Mouse (Mus musculus) liver, adult 2 months (tissue): ENCODE data around the gene Ptprg. TPM values are rescaled to one million over a fixed set of nuclear protein-coding genes. Genes with fewer than 3 reads are reported as not detected.

Experiments
- DNase-seq: peaks from one replicate; pipeline ENCODE4 v3.0.0-alpha.2; 2011; ENCODE audit warnings: low read depth, low spot score; ENCODE audit errors: extremely low read depth
- H3K27ac ChIP-seq: fragments of 200-500 bp; replicated peaks from 2 replicates; pipeline ENCODE4 v1.5.1; 2012; ENCODE audit warnings: low read depth, mild to moderate bottlenecking, control low read depth, inconsistent platforms, low read length; ENCODE audit not compliant: insufficient read depth
- H3K27me3 ChIP-seq: fragments of 200-500 bp; 2 replicates; pipeline ENCODE4 v1.6.1; 2012; ENCODE audit warnings: mild to moderate bottlenecking, moderate library complexity, low read length, inconsistent platforms; ENCODE audit not compliant: control insufficient read depth, insufficient read depth
- H3K36me3 ChIP-seq: fragments of 200-500 bp; 2 replicates; pipeline ENCODE4 v1.6.1; 2012; ENCODE audit warnings: low read length, inconsistent platforms; ENCODE audit not compliant: control insufficient read depth, insufficient read depth
- H3K4me1 ChIP-seq: fragments of 200-500 bp; 2 replicates; pipeline ENCODE4 v1.6.1; 2011; ENCODE audit warnings: low read length; ENCODE audit not compliant: control insufficient read depth, insufficient read depth
- H3K4me3 ChIP-seq: fragments of 200-500 bp; 2 replicates; pipeline ENCODE4 v1.5.1; 2011; ENCODE audit warnings: low read depth, mild to moderate bottlenecking, control low read depth, low read length, moderate library complexity; ENCODE audit not compliant: insufficient read depth
- H3K79me2 ChIP-seq: fragments of 200-500 bp; 2 replicates; pipeline ENCODE4 v1.6.1; 2012; ENCODE audit warnings: inconsistent platforms, mild to moderate bottlenecking, low read length, moderate library complexity; ENCODE audit not compliant: control insufficient read depth, insufficient read depth
- H3K9ac ChIP-seq: fragments of 200-500 bp; 2 replicates; pipeline ENCODE4 v1.6.1; 2012; ENCODE audit warnings: low read depth, mild to moderate bottlenecking, control low read depth, inconsistent platforms, low read length
- CTCF ChIP-seq: fragments of 200-500 bp; IDR thresholded peaks from 2 replicates; pipeline ENCODE4 v1.5.1; 2011; ENCODE audit warnings: low read depth, low read length, control low read depth
- POLR2A ChIP-seq: fragments of 200-500 bp; IDR thresholded peaks from 2 replicates; pipeline ENCODE4 v1.6.1; 2011; ENCODE audit warnings: low read length, control low read depth; ENCODE audit not compliant: insufficient read depth; ENCODE audit errors: extremely low read depth
- WGBS: fragments of 180-500 bp; shearing (Covaris S2); methylation state at CpG from one replicate; pipeline ENCODE4 v1.1.7; 2018; 5-methylcytosine and 5-hydroxymethylcytosine counted together
- polyA plus RNA-seq: library from polyadenylated mRNA; depleted of rRNA; stranded (reverse); fragments of >200 nt; gene quantifications from 2 replicates; pipeline ENCODE4 v1.2.3, GENCODE M21; 2012
- total RNA-seq: library from RNA; depleted of rRNA; stranded (reverse); fragments of >200 nt; gene quantifications from 2 replicates; pipeline ENCODE4 v1.2.3, GENCODE M21; 2014

Gene Ptprg
- total and polyA plus RNA-seq, 2 experiments, result 17.4 to 19.9 TPM

DNA sequence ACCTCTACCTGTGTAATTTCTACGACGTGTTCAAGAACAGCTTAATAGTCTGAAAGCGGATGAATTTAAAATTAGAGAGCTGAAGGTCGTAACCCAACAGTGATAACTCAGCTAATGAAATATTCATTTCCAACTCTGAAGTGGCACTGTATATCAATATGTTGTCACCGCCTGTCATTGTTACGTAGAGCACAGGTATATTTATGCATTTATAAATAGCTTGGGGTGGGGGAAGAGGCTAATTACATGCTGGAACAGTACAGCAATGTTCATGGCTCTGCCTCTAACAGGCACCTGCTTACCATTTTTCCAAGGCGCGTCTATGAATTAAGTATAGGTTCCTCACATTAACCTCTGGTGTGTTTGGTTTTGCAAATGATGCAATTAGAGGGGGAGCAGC, 199.3 kb downstream of the Ptprg start:
- TF ChIP-seq POLR2A, result no peak
- no peak for TF ChIP-seq CTCF
- 91% methylated on average over 8 of the region's 8 CpGs for WGBS
- H3K79me2 ChIP-seq, result peaks cover 9% of the 10 kb centered on the region; the same call in 1 of the 2 replicates

DNA sequence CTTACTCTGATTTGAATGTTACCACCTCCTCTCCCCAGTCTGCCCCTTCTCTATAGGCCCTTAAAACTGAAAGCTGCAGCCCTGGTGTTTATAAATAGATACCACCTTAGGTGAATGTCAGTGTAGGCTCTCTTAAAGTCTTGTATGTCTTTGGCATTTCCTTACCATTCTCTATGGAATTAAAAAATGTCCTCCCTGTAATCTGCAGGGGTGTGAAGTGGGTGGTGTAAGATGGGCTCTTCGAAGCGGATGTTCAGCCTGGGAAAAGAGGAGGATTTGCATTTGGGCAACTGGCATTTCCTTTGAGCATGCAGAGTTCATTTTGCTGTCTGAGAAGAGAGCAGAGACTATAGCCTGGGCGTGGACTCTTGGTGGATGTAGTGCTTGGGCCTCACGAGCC, 201.3 kb downstream of the Ptprg start:
- H3K4me3 ChIP-seq, result no peak overlapping the region
- TF ChIP-seq CTCF (no peak), POLR2A (no peak)
- WGBS, result 88% methylated on average over 4 of the region's 4 CpGs

More for the DNA sequence above, 199.3 kb downstream of the Ptprg start:
- DNase-seq, result no peak
- Histone ChIP-seq H3K4me1 (peaks cover 6% of the 10 kb centered on the region; the same call in 1 of the 2 replicates), H3K27ac (no peak overlapping the region), H3K9ac (no peak overlapping the region), H3K4me3 (no peak overlapping the region), H3K27me3 (no peaks in the 10 kb centered on the region), H3K36me3 (no peaks in the 10 kb centered on the region)

DNA sequence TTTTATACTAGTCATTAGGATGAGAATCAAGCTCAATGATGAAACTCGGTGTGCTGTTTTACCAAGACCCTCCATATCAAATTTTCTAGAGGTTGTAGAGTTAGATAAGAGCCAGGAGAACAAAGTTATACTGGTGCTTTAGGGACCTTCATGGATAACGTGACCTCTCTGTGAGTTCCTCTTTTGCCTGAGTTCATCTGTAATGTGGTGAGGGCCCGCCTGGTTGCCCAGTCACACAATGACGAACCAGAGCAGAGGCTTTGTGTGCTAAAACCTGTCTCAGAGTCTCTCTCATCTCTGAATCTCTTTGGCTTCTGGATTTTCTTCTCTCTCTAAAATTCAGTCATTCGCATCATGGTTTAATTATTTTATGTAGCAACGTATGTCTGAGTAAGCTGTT, 204.9 kb downstream of the Ptprg start:
- Histone ChIP-seq H3K4me3 (no peak overlapping the region), H3K4me1 (peaks cover 20% of the 10 kb centered on the region), H3K9ac (no peak overlapping the region), H3K27me3 (no peaks in the 10 kb centered on the region), H3K27ac (no peak overlapping the region), H3K79me2 (peaks cover 19% of the 10 kb centered on the region; the same call in 1 of the 2 replicates), H3K36me3 (no peaks in the 10 kb centered on the region)
- DNase-seq, result no peak
- TF ChIP-seq POLR2A (no peak), CTCF (no peak)
- 76% methylated on average over 6 of the region's 6 CpGs for WGBS

More for the DNA sequence above, 201.3 kb downstream of the Ptprg start:
- no peaks in the 10 kb centered on the region for H3K27me3 ChIP-seq
- peaks cover 17% of the 10 kb centered on the region for H3K4me1 ChIP-seq
- no peak for DNase-seq
- no peak overlapping the region for H3K27ac ChIP-seq
- H3K36me3 ChIP-seq, result no peaks in the 10 kb centered on the region
- H3K9ac ChIP-seq, result no peak overlapping the region
- H3K79me2 ChIP-seq, result peaks cover 9% of the 10 kb centered on the region; the same call in 1 of the 2 replicates

DNA sequence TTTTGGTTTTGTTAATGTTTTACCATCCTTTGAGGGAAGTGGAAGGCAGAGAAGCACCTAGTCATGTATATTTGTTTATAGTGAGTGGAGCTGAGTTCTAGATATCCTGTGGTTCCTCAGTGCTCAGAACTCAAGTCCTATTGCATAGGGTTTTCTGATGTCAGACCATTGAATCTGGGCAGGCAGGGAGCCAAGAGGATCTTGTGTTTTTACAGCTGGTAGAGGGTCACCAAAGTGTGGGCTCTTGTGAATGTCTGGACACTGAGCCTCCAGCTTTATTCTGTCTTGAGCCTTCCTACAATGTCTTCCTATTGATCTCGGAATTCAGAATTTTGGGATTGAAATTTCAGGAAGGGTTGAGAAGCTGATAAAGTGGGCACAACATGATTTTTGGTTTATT, 206.0 kb downstream of the Ptprg start:
- Histone ChIP-seq H3K4me1 (peaks cover 20% of the 10 kb centered on the region), H3K9ac (no peak overlapping the region), H3K27me3 (no peaks in the 10 kb centered on the region), H3K27ac (peak overlapping the region; percentile 65), H3K36me3 (no peaks in the 10 kb centered on the region), H3K79me2 (peaks cover 24% of the 10 kb centered on the region; the same call in 1 of the 2 replicates), H3K4me3 (no peak overlapping the region)
- no peak for DNase-seq
- TF ChIP-seq CTCF (no peak), POLR2A (no peak)
- WGBS, result 100% methylated on average over 1 of the region's 1 CpGs

DNA sequence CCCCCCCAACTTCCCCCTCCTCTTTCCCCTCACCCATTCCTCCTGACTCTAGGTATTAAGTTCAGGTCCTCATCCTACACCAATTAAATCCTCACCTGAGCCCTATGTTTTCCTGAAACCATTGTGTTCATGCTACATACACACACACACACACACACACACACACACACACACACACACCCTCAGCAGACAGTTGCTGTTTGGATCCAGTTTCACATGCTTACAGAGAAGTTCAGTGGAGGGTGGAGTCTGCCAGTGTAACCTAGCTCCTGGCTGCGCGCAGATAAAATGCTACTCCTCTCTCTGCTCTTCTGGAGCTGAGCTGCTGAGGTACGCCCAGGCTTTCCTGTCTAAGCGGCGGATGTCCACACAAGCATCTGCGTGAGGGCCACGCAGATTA, 209.7 kb downstream of the Ptprg start:
- Histone ChIP-seq H3K4me3 (no peak overlapping the region), H3K27ac (no peak overlapping the region), H3K9ac (no peak overlapping the region), H3K27me3 (no peaks in the 10 kb centered on the region), H3K79me2 (peaks cover 33% of the 10 kb centered on the region; the same call in 1 of the 2 replicates), H3K4me1 (peaks cover 14% of the 10 kb centered on the region), H3K36me3 (no peaks in the 10 kb centered on the region)
- DNase-seq, result no peak
- 91% methylated on average over 7 of the region's 7 CpGs for WGBS
- TF ChIP-seq POLR2A (no peak), CTCF (no peak)

DNA sequence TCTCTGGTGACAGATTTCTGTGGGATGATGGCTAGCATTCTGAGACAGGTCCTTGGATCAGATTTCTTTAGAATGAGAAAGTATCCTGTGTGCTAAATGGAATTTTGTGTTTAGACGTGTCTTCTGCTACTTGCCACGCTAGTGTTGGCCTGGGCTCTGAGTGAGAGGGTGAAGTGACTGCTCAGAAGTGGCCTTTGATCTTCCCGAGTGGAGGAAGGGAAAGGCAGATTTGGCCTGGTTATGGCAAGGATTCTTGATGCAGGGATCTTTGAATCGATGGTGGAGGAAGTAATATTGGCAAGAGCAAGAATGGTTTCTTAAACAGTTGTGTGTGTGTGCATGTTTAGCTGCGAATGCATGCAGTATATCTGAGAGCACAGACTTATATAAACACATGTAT, 219.4 kb downstream of the Ptprg start:
- H3K27me3 ChIP-seq, result no peaks in the 10 kb centered on the region
- TF ChIP-seq POLR2A (no peak), CTCF (no peak)
- H3K36me3 ChIP-seq, result no peaks in the 10 kb centered on the region
- H3K79me2 ChIP-seq, result peaks cover 12% of the 10 kb centered on the region; the same call in 1 of the 2 replicates
- DNase-seq, result peak; percentile 69
- H3K9ac ChIP-seq, result no peak overlapping the region
- 33% methylated on average over 5 of the region's 5 CpGs for WGBS
- 0 out of 2 replicates have a peak overlapping the region, but pooled peaks have one; percentile 12 for H3K27ac ChIP-seq
- peaks cover 13% of the 10 kb centered on the region for H3K4me1 ChIP-seq
- no peak overlapping the region for H3K4me3 ChIP-seq
